Comparison of ENCODE assay signal across 23 mouse cellular contexts in the genomic region with DNA sequence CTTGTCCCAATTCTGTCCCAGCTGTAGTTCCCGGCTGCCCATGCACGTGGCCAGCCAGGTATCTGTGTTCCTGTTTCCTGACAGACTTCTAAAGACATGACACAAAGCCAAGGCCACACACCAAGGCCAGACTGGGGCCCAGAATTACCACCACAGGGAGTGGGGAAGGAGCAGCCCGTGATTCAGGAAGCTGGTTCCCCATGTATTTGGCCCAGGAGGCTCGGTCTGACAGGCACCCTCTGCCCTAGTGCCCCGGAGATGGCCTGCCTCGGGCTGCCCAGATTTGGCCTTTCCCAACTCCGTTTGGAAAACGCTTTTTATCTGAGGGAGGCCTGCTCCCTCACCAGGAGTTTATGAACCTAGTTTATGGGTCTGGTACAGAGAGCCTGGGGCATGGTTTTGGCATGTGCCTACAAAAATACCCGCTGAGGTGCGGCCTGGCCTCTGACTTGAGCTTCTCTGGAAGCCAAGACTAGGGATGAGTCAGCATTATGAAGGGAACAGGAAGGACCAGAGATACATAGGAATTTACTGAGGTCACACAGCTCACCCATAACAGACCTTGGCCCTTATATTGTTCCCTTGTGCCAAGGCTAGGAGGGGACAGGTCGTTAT. TPM values are rescaled to one million over a fixed set of nuclear protein-coding genes. Genes with fewer than 3 reads are reported as not detected.
DNase-seq lines count a peak whose midpoint lies in the region; ATAC-seq and TF ChIP-seq lines count a peak whose summit lies in the region.
"Had no signal": no experiment of that assay in that cellular context is flagged by ENCODE, and none has a peak within 500 bp of the region (broad histone marks: within the 10 kb centered on the region; RNA-seq: fewer than 3 reads in every experiment).

No protein-coding gene starts in this region.

- ATAC-seq in liver, postnatal 0 days, result no peak
- ATAC-seq in forebrain, embryonic 12.5 days (ENCODE audit: low FRiP score), result no peak
- ATAC-seq in heart, embryonic 11.5 days (replicated peaks; ENCODE audit: insufficient number of reproducible peaks, low FRiP score, low TSS enrichment), result no peak
- ATAC-seq: forebrain, postnatal 0 days had no signal

- 7% methylated on average over 11 of the region's 11 CpGs for WGBS in liver, adult 2 months
- 71% methylated on average over 11 of the region's 11 CpGs for WGBS in liver, postnatal 0 days (ENCODE audit: insufficient replicate concordance)
- WGBS in forebrain, embryonic 12.5 days, result 88% methylated on average over 11 of the region's 11 CpGs
- 72% methylated on average over 11 of the region's 11 CpGs for WGBS in heart, embryonic 11.5 days (ENCODE audit: insufficient replicate concordance)

- no peaks in the 10 kb centered on the region for H3K36me3 ChIP-seq in liver, adult 2 months (ENCODE audit: control insufficient read depth, insufficient read depth, low read length)
- H3K36me3 ChIP-seq in liver, postnatal 0 days (replicated peaks; ENCODE audit: insufficient read depth, low read length), result no peaks in the 10 kb centered on the region
- peaks cover 8% of the 10 kb centered on the region for H3K36me3 ChIP-seq in erythroblast, embryonic 14.5 days (ENCODE audit: control insufficient read depth)
- H3K36me3 ChIP-seq in forebrain, embryonic 12.5 days (replicated peaks), result no peaks in the 10 kb centered on the region
- H3K36me3 ChIP-seq in heart, embryonic 11.5 days (ENCODE audit: control insufficient read depth, insufficient read depth, low read length), result no peaks in the 10 kb centered on the region
- H3K36me3 ChIP-seq: G1E; heart, embryonic 15.5 days; midbrain, embryonic 12.5 days; neural tube, embryonic 13.5 days had no signal

- H3K4me3 ChIP-seq in liver, adult 2 months (ENCODE audit: insufficient read depth, low read depth, low read length), result no peak overlapping the region
- no peak overlapping the region for H3K4me3 ChIP-seq in liver, postnatal 0 days (ENCODE audit: low read depth, low read length)
- H3K4me3 ChIP-seq in erythroblast, embryonic 14.5 days (replicated peaks), result peak overlapping the region; percentile 24
- H3K4me3 ChIP-seq in forebrain, embryonic 12.5 days (replicated peaks), result no peak overlapping the region
- no peak overlapping the region for H3K4me3 ChIP-seq in heart, embryonic 11.5 days (ENCODE audit: low read depth, low read length)
- H3K4me3 ChIP-seq: heart, embryonic 15.5 days; midbrain, embryonic 12.5 days; neural tube, embryonic 13.5 days had no signal

- no peak overlapping the region for H3K4me2 ChIP-seq in liver, postnatal 0 days (ENCODE audit: low read depth, low read length)
- H3K4me2 ChIP-seq in forebrain, embryonic 12.5 days, result no peak overlapping the region
- H3K4me2 ChIP-seq in heart, embryonic 11.5 days, result no peak overlapping the region
- H3K4me2 ChIP-seq: heart, embryonic 15.5 days; lung, embryonic 14.5 days; midbrain, embryonic 12.5 days; neural tube, embryonic 13.5 days had no signal

- H3K79me2 ChIP-seq in liver, adult 2 months (ENCODE audit: control insufficient read depth, insufficient read depth, low read length), result no peaks in the 10 kb centered on the region

- no peak overlapping the region for H3K9ac ChIP-seq in liver, adult 2 months (ENCODE audit: low read depth, low read length)
- no peak overlapping the region for H3K9ac ChIP-seq in liver, postnatal 0 days (replicated peaks)
- H3K9ac ChIP-seq in forebrain, embryonic 12.5 days, result no peak overlapping the region
- no peak overlapping the region for H3K9ac ChIP-seq in heart, embryonic 11.5 days (ENCODE audit: low read depth, low read length)
- H3K9ac ChIP-seq: forebrain, postnatal 0 days; heart, embryonic 15.5 days; lung, embryonic 14.5 days; midbrain, embryonic 12.5 days; neural tube, embryonic 13.5 days had no signal

- TF ChIP-seq EP300 in liver, postnatal 0 days (IDR thresholded peaks at IDR 0.05; ENCODE audit: low read depth), result no peak

- no peak for TF ChIP-seq CTCF in liver, adult 2 months (IDR thresholded peaks at IDR 0.05; ENCODE audit: low read depth, low read length)
- TF ChIP-seq CTCF in liver, postnatal 0 days (IDR thresholded peaks at IDR 0.05; ENCODE audit: low read depth), result no peak

- H3K27me3 ChIP-seq in liver, adult 2 months (ENCODE audit: control insufficient read depth, insufficient read depth, low read length), result no peaks in the 10 kb centered on the region
- no peaks in the 10 kb centered on the region for H3K27me3 ChIP-seq in liver, postnatal 0 days (ENCODE audit: insufficient read depth, low read length)
- peaks cover 20% of the 10 kb centered on the region for H3K27me3 ChIP-seq in erythroblast, embryonic 14.5 days (ENCODE audit: control insufficient read depth)
- H3K27me3 ChIP-seq in forebrain, embryonic 12.5 days, result no peaks in the 10 kb centered on the region; the same call in 1 of the 2 replicates
- H3K27me3 ChIP-seq in heart, embryonic 11.5 days (ENCODE audit: control insufficient read depth, insufficient read depth, low read length), result peaks cover 3% of the 10 kb centered on the region; the same call in 1 of the 2 replicates
- H3K27me3 ChIP-seq: midbrain, embryonic 12.5 days; neural tube, embryonic 13.5 days had no signal

- peak; percentile 91 for DNase-seq in liver, adult 2 months (ENCODE audit: extremely low read depth, low read depth, low spot score)
- no peak for DNase-seq in liver, postnatal 0 days
- DNase-seq in 3T3-L1 (ENCODE audit: low read depth, low spot score), result peak; percentile 57
- peak; percentile 62 for DNase-seq in adrenal gland, postnatal 10 days
- DNase-seq in frontal cortex, postnatal 25 days (ENCODE audit: low spot score in 2 of 2), result no peak
- DNase-seq: cerebellum, adult 11 months; cerebellum, postnatal 14 days; embryo, embryonic 11 days; forebrain, postnatal 0 days; heart, adult 18-20 months; layer of hippocampus, postnatal 36 days; lung, embryonic 14.5 days; right cerebral cortex, postnatal 25 days had no signal

- H3K9me3 ChIP-seq in liver, postnatal 0 days (ENCODE audit: low read length), result no peaks in the 10 kb centered on the region
- H3K9me3 ChIP-seq in erythroblast, embryonic 14.5 days (ENCODE audit: control insufficient read depth, low read length), result peaks cover 3% of the 10 kb centered on the region
- no peaks in the 10 kb centered on the region for H3K9me3 ChIP-seq in forebrain, embryonic 12.5 days
- no peaks in the 10 kb centered on the region for H3K9me3 ChIP-seq in heart, embryonic 11.5 days (replicated peaks; ENCODE audit: control insufficient read depth, low read length)
- H3K9me3 ChIP-seq: G1E; heart, embryonic 15.5 days; midbrain, embryonic 12.5 days; neural tube, embryonic 13.5 days had no signal

- H3K27ac ChIP-seq in liver, adult 2 months (replicated peaks; ENCODE audit: insufficient read depth, low read depth, low read length), result peak overlapping the region; percentile 26
- H3K27ac ChIP-seq in liver, postnatal 0 days (ENCODE audit: low read depth), result no peak overlapping the region
- H3K27ac ChIP-seq in forebrain, embryonic 12.5 days, result no peak overlapping the region
- H3K27ac ChIP-seq in heart, embryonic 11.5 days (ENCODE audit: low read depth, low read length), result no peak overlapping the region
- H3K27ac ChIP-seq: heart, embryonic 15.5 days; midbrain, embryonic 12.5 days; neural tube, embryonic 13.5 days had no signal

- TF ChIP-seq POLR2A in liver, adult 2 months (IDR thresholded peaks at IDR 0.05; ENCODE audit: extremely low read depth, insufficient read depth, low read length), result no peak

- H3K4me1 ChIP-seq in liver, adult 2 months (ENCODE audit: control insufficient read depth, insufficient read depth, low read length), result peaks cover 24% of the 10 kb centered on the region
- H3K4me1 ChIP-seq in liver, postnatal 0 days (ENCODE audit: insufficient read depth), result peaks cover 45% of the 10 kb centered on the region
- H3K4me1 ChIP-seq in erythroblast, embryonic 14.5 days (ENCODE audit: control insufficient read depth), result peaks cover 79% of the 10 kb centered on the region
- H3K4me1 ChIP-seq in forebrain, embryonic 12.5 days, result no peaks in the 10 kb centered on the region
- H3K4me1 ChIP-seq in heart, embryonic 11.5 days (ENCODE audit: control insufficient read depth, insufficient read depth, low read length), result peaks cover 12% of the 10 kb centered on the region
- H3K4me1 ChIP-seq: midbrain, embryonic 12.5 days; neural tube, embryonic 13.5 days had no signal

RNA-seq across cellular contexts. Expression of gene Padi1, which starts 16.6 kb away (rescaled TPM):
- total RNA-seq in liver, adult 2 months (2014; rRNA removed), result not detected in 2 replicates
- not detected in 2 replicates for polyA plus RNA-seq in liver, adult 2 months (2012; rRNA removed)
- polyA plus RNA-seq in liver, postnatal 0 days (2015; fragmentation: Nextera tagmentation; extraction: Ambion mirVana), result 0.02 TPM in 1 of 2 replicates, not detected in the other
- total RNA-seq in adrenal gland, postnatal 10 days (2021), result not detected
- polyA plus RNA-seq in erythroblast, embryonic 14.5 days (2012), result 0.01 TPM in 1 of 2 replicates, not detected in the other
- 0.10 TPM in 1 of 2 replicates, not detected in the other for polyA plus RNA-seq in forebrain, embryonic 12.5 days (2016; fragmentation: Nextera tagmentation; extraction: Ambion mirVana)
- polyA plus RNA-seq in heart, embryonic 11.5 days (2014; fragmentation: Nextera tagmentation; extraction: Ambion mirVana), result 0.19 and 0.24 TPM in 2 replicates
- total RNA-seq: layer of hippocampus, adult 18-20 months; layer of hippocampus, postnatal 36 days; left cerebral cortex, postnatal 25 days had no signal

RNA-seq across cellular contexts. Expression of gene Padi2, which starts 44.0 kb away (rescaled TPM):
- total RNA-seq in liver, adult 2 months (2014; rRNA removed), result 0.09 and 0.13 TPM in 2 replicates
- 0.21 and 0.25 TPM in 2 replicates for polyA plus RNA-seq in liver, adult 2 months (2012; rRNA removed)
- 1.9 and 2.1 TPM in 2 replicates for polyA plus RNA-seq in liver, postnatal 0 days (2015; fragmentation: Nextera tagmentation; extraction: Ambion mirVana)
- 1 to 10 TPM; 2.4 to 5.5 TPM for total RNA-seq in adrenal gland, postnatal 10 days (2021)
- polyA plus RNA-seq in erythroblast, embryonic 14.5 days (2012), result 2.4 and 2.6 TPM in 2 replicates
- polyA plus RNA-seq in forebrain, embryonic 12.5 days (2016; fragmentation: Nextera tagmentation; extraction: Ambion mirVana), result 0.45 and 0.74 TPM in 2 replicates
- polyA plus RNA-seq in heart, embryonic 11.5 days (2014; fragmentation: Nextera tagmentation; extraction: Ambion mirVana), result 3.8 and 5.9 TPM in 2 replicates

RNA-seq across cellular contexts. Expression of gene Padi3, which starts 51.7 kb away (rescaled TPM):
- total RNA-seq in liver, adult 2 months (2014; rRNA removed), result not detected in 2 replicates
- not detected in 2 replicates for polyA plus RNA-seq in liver, adult 2 months (2012; rRNA removed)
- polyA plus RNA-seq in liver, postnatal 0 days (2015; fragmentation: Nextera tagmentation; extraction: Ambion mirVana), result 0.06 and 0.11 TPM in 2 replicates
- under 1 TPM in 1 of 2 experiments, not detected in 1; 0.24 TPM for total RNA-seq in adrenal gland, postnatal 10 days (2021)
- 0.02 TPM in 1 of 2 replicates, not detected in the other for polyA plus RNA-seq in erythroblast, embryonic 14.5 days (2012)
- polyA plus RNA-seq in forebrain, embryonic 12.5 days (2016; fragmentation: Nextera tagmentation; extraction: Ambion mirVana), result 0.06 TPM in 1 of 2 replicates, not detected in the other
- 0.39 and 0.63 TPM in 2 replicates for polyA plus RNA-seq in heart, embryonic 11.5 days (2014; fragmentation: Nextera tagmentation; extraction: Ambion mirVana)
- total RNA-seq: forebrain, postnatal 0 days; layer of hippocampus, adult 18-20 months; layer of hippocampus, postnatal 36 days; left cerebral cortex, postnatal 25 days had no signal
- polyA plus RNA-seq: intestine, embryonic 14.5 days; neural tube, embryonic 13.5 days had no signal

Comparison
In these comparisons a context has a peak if more than half of its experiments do, and no peak if none do; other contexts are left out.
1. DNase-seq: peak in liver, adult 2 months (single experiment), 3T3-L1 (single experiment) and adrenal gland, postnatal 10 days (single experiment); none in liver, postnatal 0 days (single experiment) and frontal cortex, postnatal 25 days (0 of 2).